Mouse (Mus musculus) liver, adult 2 months (tissue): ENCODE measurements around the gene Tfap2d. TPM values are rescaled to one million over a fixed set of nuclear protein-coding genes. Genes with fewer than 3 reads are reported as not detected.

Experiments used
- DNase-seq: peaks from one replicate; pipeline ENCODE4 v3.0.0-alpha.2; 2011; ENCODE audit warnings: low read depth, low spot score; ENCODE audit errors: extremely low read depth
- H3K27ac ChIP-seq: fragments of 200-500 bp; replicated peaks from 2 replicates; pipeline ENCODE4 v1.5.1; 2012; ENCODE audit warnings: low read depth, mild to moderate bottlenecking, control low read depth, inconsistent platforms, low read length; ENCODE audit not compliant: insufficient read depth
- H3K27me3 ChIP-seq: fragments of 200-500 bp; 2 replicates; pipeline ENCODE4 v1.6.1; 2012; ENCODE audit warnings: mild to moderate bottlenecking, moderate library complexity, low read length, inconsistent platforms; ENCODE audit not compliant: control insufficient read depth, insufficient read depth
- H3K36me3 ChIP-seq: fragments of 200-500 bp; 2 replicates; pipeline ENCODE4 v1.6.1; 2012; ENCODE audit warnings: low read length, inconsistent platforms; ENCODE audit not compliant: control insufficient read depth, insufficient read depth
- H3K4me1 ChIP-seq: fragments of 200-500 bp; 2 replicates; pipeline ENCODE4 v1.6.1; 2011; ENCODE audit warnings: low read length; ENCODE audit not compliant: control insufficient read depth, insufficient read depth
- H3K4me3 ChIP-seq: fragments of 200-500 bp; 2 replicates; pipeline ENCODE4 v1.5.1; 2011; ENCODE audit warnings: low read depth, mild to moderate bottlenecking, control low read depth, low read length, moderate library complexity; ENCODE audit not compliant: insufficient read depth
- H3K79me2 ChIP-seq: fragments of 200-500 bp; 2 replicates; pipeline ENCODE4 v1.6.1; 2012; ENCODE audit warnings: inconsistent platforms, mild to moderate bottlenecking, low read length, moderate library complexity; ENCODE audit not compliant: control insufficient read depth, insufficient read depth
- H3K9ac ChIP-seq: fragments of 200-500 bp; 2 replicates; pipeline ENCODE4 v1.6.1; 2012; ENCODE audit warnings: low read depth, mild to moderate bottlenecking, control low read depth, inconsistent platforms, low read length
- CTCF ChIP-seq: fragments of 200-500 bp; IDR thresholded peaks from 2 replicates; pipeline ENCODE4 v1.5.1; 2011; ENCODE audit warnings: low read depth, low read length, control low read depth
- POLR2A ChIP-seq: fragments of 200-500 bp; IDR thresholded peaks from 2 replicates; pipeline ENCODE4 v1.6.1; 2011; ENCODE audit warnings: low read length, control low read depth; ENCODE audit not compliant: insufficient read depth; ENCODE audit errors: extremely low read depth
- whole genome bisulfite sequencing: fragments of 180-500 bp; shearing (Covaris S2); methylation state at CpG from one replicate; pipeline ENCODE4 v1.1.7; 2018; 5-methylcytosine and 5-hydroxymethylcytosine counted together
- polyA plus RNA-seq: library from polyadenylated mRNA; depleted of rRNA; stranded (reverse); fragments of >200 nt; gene quantifications from 2 replicates; pipeline ENCODE4 v1.2.3, GENCODE M21; 2012
- total RNA-seq: library from RNA; depleted of rRNA; stranded (reverse); fragments of >200 nt; gene quantifications from 2 replicates; pipeline ENCODE4 v1.2.3, GENCODE M21; 2014

Tfap2d gene
- total and polyA plus RNA-seq, 2 experiments: 0.05 TPM; not detected in 1

DNA sequence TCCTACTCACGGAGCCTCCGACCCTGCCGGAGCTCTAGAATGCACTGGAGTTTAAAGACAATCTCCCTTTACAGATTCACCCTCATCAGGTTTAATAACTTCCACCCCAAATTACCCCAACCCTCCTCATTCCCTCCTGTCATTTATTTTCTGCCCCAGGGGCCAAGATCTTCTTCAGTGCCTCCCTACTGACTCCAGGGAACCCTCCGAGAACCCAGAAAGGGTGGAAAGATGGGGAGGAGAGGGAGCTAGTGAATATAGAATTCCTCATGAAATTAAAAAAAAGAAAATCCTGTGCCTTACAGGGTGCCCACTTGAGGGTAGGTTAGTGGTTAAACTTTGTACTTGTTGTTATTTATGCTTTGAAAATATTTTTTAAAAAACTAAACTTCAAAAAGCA is 104.8 kb downstream of the Tfap2d start:
- DNase-seq: no peak
- WGBS: 10% methylated on average over 4 of the region's 4 CpGs
- peaks cover 18% of the 10 kb centered on the region for H3K27me3 ChIP-seq
- peaks cover 2% of the 10 kb centered on the region; the same call in 1 of the 2 replicates for H3K4me1 ChIP-seq
- TF ChIP-seq POLR2A (no peak), CTCF (no peak)
- no peak overlapping the region for H3K27ac ChIP-seq
- no peak overlapping the region for H3K9ac ChIP-seq
- no peak overlapping the region for H3K4me3 ChIP-seq
- H3K36me3 ChIP-seq: no peaks in the 10 kb centered on the region
- H3K79me2 ChIP-seq: no peaks in the 10 kb centered on the region

DNA sequence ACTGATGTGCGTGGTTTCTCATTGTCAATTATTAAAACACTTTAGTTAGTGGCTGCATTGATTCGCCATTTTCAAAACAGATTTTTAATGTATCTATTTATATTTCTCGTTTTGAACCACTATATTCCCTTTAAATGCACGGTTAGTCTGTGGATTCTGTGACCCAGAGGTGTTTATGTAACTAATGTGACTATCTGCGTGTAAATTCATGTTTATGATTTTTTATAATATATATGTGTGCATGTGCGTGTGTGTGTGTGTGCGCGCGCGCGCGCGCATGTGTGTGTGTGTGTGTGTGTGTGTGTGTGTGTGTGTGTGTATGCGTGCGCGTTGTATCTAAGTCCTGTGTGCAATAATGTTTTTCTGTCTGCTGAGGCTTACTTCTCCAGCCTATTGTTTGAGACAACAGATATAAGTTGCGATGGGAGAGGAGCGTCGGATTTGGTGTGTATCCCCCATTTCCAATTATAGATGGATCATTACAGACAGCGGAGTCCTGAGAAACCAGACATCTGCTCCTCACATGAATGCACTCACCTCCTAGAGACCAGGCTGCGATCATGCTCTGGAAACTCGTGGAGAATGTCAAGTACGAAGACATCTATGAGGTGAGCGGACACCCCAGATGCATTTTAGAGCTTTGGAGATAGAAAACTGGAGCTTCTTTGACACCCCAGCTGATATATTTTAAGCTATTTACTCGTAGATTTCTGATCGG is 106.0 kb downstream of the Tfap2d start, which contains the start of gene Tfap2b:
Gene Tfap2b (plus strand): TSS at position 274 of the 718 bp plus-strand sequence.
- Histone ChIP-seq H3K27ac (no peak within 1 kb of the TSS), H3K27me3 (peaks cover 21% of the 10 kb centered on the region), H3K9ac (no peak within 1 kb of the TSS), H3K4me3 (no peak within 1 kb of the TSS), H3K4me1 (peaks cover 2% of the 10 kb centered on the region; the same call in 1 of the 2 replicates), H3K79me2 (no peaks in the 10 kb centered on the region), H3K36me3 (no peaks in the 10 kb centered on the region)
- TF ChIP-seq CTCF (no peak), POLR2A (no peak)
- 5% methylated on average over 26 of the region's 26 CpGs for WGBS
- DNase-seq: no peak

DNA sequence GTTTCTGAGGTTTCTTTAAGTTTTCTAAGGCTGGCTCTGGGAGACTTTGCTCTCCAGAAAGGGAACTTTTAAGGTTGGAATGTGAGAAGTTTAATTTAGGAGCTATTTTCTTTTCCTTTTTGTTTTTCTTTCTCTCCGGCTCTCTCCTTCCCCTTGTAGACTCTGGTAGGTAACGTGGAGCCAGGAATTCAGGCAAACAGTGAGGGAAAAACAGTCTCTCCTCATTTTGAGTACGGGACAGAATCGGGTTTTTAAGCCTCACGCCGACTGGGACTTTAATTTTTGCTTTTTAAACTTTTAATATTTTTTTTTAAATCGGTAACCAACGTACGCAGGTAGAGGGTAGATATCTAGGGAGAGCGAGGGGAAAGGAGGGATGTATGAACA is 106.5 kb downstream of the Tfap2d start:
- WGBS: 2% methylated on average over 10 of the region's 10 CpGs
- Histone ChIP-seq H3K4me1 (peaks cover 2% of the 10 kb centered on the region; the same call in 1 of the 2 replicates), H3K27ac (no peak overlapping the region), H3K9ac (no peak overlapping the region), H3K27me3 (peaks cover 26% of the 10 kb centered on the region), H3K36me3 (no peaks in the 10 kb centered on the region), H3K79me2 (no peaks in the 10 kb centered on the region), H3K4me3 (no peak overlapping the region)
- DNase-seq: no peak
- TF ChIP-seq POLR2A: no peak
- TF ChIP-seq CTCF: no peak

DNA sequence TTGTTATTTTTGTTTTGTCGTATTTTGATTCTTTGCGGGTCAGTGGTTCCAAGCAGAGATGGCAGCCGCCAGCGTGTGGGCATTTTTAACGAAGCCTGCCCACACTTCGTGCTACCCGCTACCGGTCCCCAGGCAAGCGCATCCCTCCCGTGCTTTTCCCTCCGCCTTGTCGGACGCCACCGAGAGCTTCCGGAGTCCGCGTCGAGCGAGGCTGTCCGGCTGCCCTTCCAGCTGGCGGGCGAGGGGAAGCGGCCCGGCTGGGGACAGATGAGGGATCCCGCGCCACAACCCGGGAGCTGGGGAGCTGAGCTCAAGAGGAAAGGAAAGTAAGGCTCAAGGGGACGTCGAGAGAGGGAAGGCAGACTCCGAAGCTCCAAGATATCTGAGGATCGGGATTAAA is 107.0 kb downstream of the Tfap2d start:
- Histone ChIP-seq H3K27me3 (peaks cover 29% of the 10 kb centered on the region), H3K36me3 (no peaks in the 10 kb centered on the region)

DNA sequence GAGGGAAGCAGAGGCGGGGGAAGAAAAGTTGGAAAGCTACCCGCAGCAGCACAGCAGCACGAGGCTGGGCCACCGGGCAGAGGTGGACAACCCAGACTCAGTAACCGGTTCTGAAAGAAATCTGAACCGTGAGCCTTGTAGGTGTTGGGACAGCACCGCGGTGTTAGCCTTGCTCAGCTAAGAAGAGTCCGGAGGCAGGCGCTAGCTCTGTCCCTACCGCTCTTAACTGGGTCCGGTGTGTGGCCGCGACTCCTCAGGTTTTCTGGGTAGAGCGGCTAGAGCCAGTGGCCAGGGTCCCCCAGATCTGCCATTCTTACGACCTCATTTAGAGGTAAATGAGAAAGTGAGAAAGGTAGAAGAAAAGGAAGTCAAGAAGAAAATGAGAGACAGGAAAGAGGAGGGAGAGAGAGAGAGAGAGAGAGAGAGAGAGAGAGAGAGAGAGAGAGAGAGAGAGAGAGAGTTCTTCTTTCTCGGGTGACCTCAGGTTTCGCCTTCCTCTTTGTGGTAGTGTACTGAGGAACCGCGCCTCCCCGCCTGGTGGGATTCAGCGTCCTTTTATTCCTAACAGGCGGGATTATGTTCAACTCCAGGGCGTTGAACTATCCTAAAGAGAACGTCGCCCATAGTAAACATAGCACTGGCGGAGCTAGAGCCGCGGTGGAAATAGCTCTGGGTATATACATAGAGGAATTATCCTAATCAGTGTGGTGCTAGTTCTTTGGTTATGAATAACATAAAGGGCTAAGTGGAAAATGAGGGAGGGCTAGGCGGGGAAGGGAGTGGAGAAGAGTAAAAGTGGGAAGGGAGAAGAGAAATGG is 107.6 kb downstream of the Tfap2d start:
- H3K27ac ChIP-seq: no peak overlapping the region
- H3K9ac ChIP-seq: no peak overlapping the region
- TF ChIP-seq POLR2A (no peak), CTCF (no peak)

More for the DNA sequence above, 107.0 kb downstream of the Tfap2d start:
- 1% methylated on average over 31 of the region's 31 CpGs for WGBS
- TF ChIP-seq POLR2A: no peak
- no peak for TF ChIP-seq CTCF
- Histone ChIP-seq H3K9ac (no peak overlapping the region), H3K4me3 (no peak overlapping the region), H3K27ac (no peak overlapping the region), H3K79me2 (no peaks in the 10 kb centered on the region), H3K4me1 (peaks cover 2% of the 10 kb centered on the region; the same call in 1 of the 2 replicates)
- no peak for DNase-seq

DNA sequence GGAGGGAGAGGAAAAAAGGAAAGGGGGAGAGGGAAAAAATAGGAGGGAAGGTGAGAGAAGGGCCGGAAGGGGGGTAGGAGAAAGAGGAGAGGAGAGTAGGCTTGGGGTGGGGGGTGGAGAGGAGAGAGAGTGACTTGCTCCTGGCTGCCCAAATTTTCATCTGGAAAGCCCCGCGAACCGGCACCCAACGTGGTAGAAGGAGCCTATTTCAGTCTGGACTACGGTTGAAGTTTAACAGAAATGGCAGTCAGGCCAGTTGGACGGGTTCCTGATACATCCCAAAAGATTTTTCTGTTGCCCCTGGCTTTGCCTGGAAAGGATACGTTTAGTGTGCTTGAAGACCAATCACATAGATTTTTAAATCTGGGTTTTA is 108.2 kb downstream of the Tfap2d start:
- Histone ChIP-seq H3K27me3 (peaks cover 30% of the 10 kb centered on the region), H3K36me3 (no peaks in the 10 kb centered on the region), H3K9ac (no peak overlapping the region), H3K27ac (no peak overlapping the region), H3K4me3 (no peak overlapping the region), H3K4me1 (no peaks in the 10 kb centered on the region), H3K79me2 (no peaks in the 10 kb centered on the region)
- WGBS: 6% methylated on average over 8 of the region's 8 CpGs
- no peak for TF ChIP-seq CTCF
- TF ChIP-seq POLR2A: no peak
- DNase-seq: no peak

More for the DNA sequence above, 107.6 kb downstream of the Tfap2d start:
- WGBS: 3% methylated on average over 30 of the region's 30 CpGs
- no peak overlapping the region for H3K4me3 ChIP-seq
- peaks cover 2% of the 10 kb centered on the region; the same call in 1 of the 2 replicates for H3K4me1 ChIP-seq
- H3K27me3 ChIP-seq: peaks cover 30% of the 10 kb centered on the region
- no peaks in the 10 kb centered on the region for H3K79me2 ChIP-seq
- no peaks in the 10 kb centered on the region for H3K36me3 ChIP-seq
- no peak for DNase-seq
